Mouse (Mus musculus) MEL (cell line): Measurements from ENCODE around the gene Cfap161.

Experiments used
- BHLHE40 ChIP-seq: IDR thresholded peaks from 2 replicates; pipeline ENCODE4 v1.6.1; 2012; ENCODE audit warnings: low read depth, mild to moderate bottlenecking, inconsistent platforms, low read length, improper control_type of control experiment, borderline replicate concordance
- MAFK ChIP-seq: IDR thresholded peaks from 2 replicates; pipeline ENCODE4 v1.6.1; 2011; ENCODE audit warnings: low read depth, mild to moderate bottlenecking, low read length, improper control_type of control experiment, borderline replicate concordance
- POLR2A ChIP-seq, 2 experiments: IDR thresholded peaks; 2 replicates each; pipeline ENCODE4 v1.6.1; 2011 to 2012; ENCODE audit warnings: low read length in 2 of 2, mild to moderate bottlenecking in 2 of 2, control low read depth in 1 of 2, improper control_type of control experiment in 1 of 2, low read depth in 1 of 2, moderate library complexity in 1 of 2; ENCODE audit not compliant: control insufficient read depth in 1 of 2, insufficient read depth in 1 of 2, poor library complexity in 1 of 2

DNA sequence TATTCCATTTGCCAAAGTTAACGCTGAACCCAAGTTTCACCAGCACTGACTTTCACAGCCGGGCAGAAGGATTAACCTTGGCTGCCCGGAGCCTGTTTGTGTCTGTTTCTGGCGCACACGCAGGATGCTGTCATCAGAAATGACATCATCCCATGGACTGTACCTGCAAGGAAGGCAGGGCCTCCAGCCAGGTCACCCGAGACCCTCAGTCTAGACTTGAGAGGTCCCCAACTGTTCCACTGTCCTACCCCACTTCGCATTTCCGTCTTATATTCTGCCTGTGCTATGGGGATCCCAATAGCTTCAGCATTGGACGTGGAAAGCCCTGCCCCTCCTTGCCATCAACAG lies 49.6 kb downstream of the Cfap161 start:
- TF ChIP-seq MAFK (no peak), POLR2A (IDR thresholded peaks at IDR 0.05; ENCODE audit: control insufficient read depth in 1 of 2, insufficient read depth in 1 of 2, low read depth in 1 of 2, low read length in 2 of 2, poor library complexity in 1 of 2) (no peak), BHLHE40 (no peak)
